Mouse (Mus musculus) gastrocnemius, adult 2 months (tissue): Measurements from ENCODE around the gene Gm11437. TPM values are rescaled to one million over a fixed set of nuclear protein-coding genes. Genes with fewer than 3 reads are reported as not detected.

Experiments
- DNase-seq: peaks from one replicate; pipeline ENCODE4 v3.0.0; 2022
- H3K27ac ChIP-seq: fragments of 200-600 bp; 2 replicates; pipeline ENCODE4 v1.8.1; 2022; ENCODE audit warnings: mild to moderate bottlenecking
- H3K4me3 ChIP-seq: fragments of 200-600 bp; 2 replicates; pipeline ENCODE4 v1.8.1; 2022; ENCODE audit warnings: mild to moderate bottlenecking, moderate library complexity
- CTCF ChIP-seq: fragments of 200-600 bp; IDR thresholded peaks from 2 replicates; pipeline ENCODE4 v1.8.1; 2022; ENCODE audit warnings: antibody characterized with exemption, mild to moderate bottlenecking, moderate library complexity
- intact Hi-C: fragments of 180-260 bp; cut with DNase I; formaldehyde crosslinking; loops from one replicate; pipeline ENCODE4 v1.15.1; 2025
- long read RNA-seq, 2 experiments: library from polyadenylated mRNA; stranded (forward); transcript quantifications; one replicate each; pipeline ENCODE4 v2.0.0; 2021
- total RNA-seq, 2 experiments: library from RNA; stranded (reverse); gene quantifications; 2 replicates each; pipeline ENCODE4 v1.2.3; 2021

Gm11437 gene
- total RNA-seq, result not detected
- long read RNA-seq, experiment 1, result 0 reads
- long read RNA-seq, experiment 2, result 0 reads

GRCm38 (mm10) chr11:84167046-84167526 lies at the start of gene Gm11437:
Gm11437 (minus strand) TSS chr11:84167476.
- intact Hi-C loops, result no loop called here
- Histone ChIP-seq H3K27ac (no peak within 1 kb of the TSS), H3K4me3 (no peak within 1 kb of the TSS)
- no peak for DNase-seq
- no peak for TF ChIP-seq CTCF

DNA sequence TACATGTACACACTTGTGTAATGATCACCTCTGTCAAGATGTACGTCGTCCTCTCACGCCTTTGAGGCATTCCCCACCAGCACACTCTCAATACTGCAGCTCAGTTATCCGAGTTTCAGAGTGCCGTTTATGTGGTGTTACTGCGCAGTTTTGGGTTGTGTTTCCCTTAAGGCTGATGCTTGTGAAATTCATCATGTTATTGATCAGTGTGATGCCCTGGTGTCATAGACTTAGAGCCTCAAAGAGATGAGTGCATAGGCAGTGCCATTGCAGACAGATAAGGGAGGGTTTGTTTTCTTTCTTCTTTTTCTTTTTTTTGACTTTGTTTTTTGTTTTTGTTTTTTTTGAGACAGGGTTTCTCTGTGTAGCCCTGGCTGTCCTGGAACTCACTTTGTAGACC lies 43.6 kb upstream of the Gm11437 start:
- no peak for DNase-seq
- intact Hi-C loops, result no loop called here
- Histone ChIP-seq H3K4me3 (no peak overlapping the region), H3K27ac (no peak overlapping the region)
- TF ChIP-seq CTCF, result no peak

GRCm38 (mm10) chr11:84205776-84206175 lies 38.5 kb upstream of the Gm11437 start:
- DNase-seq, result no peak
- no peak overlapping the region for H3K4me3 ChIP-seq
- intact Hi-C loops, result no loop called here
- H3K27ac ChIP-seq, result no peak overlapping the region
- TF ChIP-seq CTCF, result no peak

- intact Hi-C loops, result no loop called here
- peak overlapping the region; percentile 81 for H3K27ac ChIP-seq
- no peak for TF ChIP-seq CTCF
- H3K4me3 ChIP-seq, result no peak overlapping the region
- peak; percentile 74 for DNase-seq
Measured at GRCm38 (mm10) chr11:84197607-84198402, 30.5 kb upstream of the Gm11437 start.

- Histone ChIP-seq H3K27ac (no peak overlapping the region), H3K4me3 (no peak overlapping the region)
- intact Hi-C loops, result no loop called here
- no peak for DNase-seq
- no peak for TF ChIP-seq CTCF
Measured at GRCm38 (mm10) chr11:84194751-84195150, 27.5 kb upstream of the Gm11437 start.

GRCm38 (mm10) chr11:84193249-84193648 lies 26.0 kb upstream of the Gm11437 start:
- TF ChIP-seq CTCF, result no peak; the same call in 1 of the 2 replicates
- DNase-seq, result no peak
- Histone ChIP-seq H3K4me3 (no peak overlapping the region), H3K27ac (peak overlapping the region; percentile 40)
- intact Hi-C loops, result no loop called here

DNA sequence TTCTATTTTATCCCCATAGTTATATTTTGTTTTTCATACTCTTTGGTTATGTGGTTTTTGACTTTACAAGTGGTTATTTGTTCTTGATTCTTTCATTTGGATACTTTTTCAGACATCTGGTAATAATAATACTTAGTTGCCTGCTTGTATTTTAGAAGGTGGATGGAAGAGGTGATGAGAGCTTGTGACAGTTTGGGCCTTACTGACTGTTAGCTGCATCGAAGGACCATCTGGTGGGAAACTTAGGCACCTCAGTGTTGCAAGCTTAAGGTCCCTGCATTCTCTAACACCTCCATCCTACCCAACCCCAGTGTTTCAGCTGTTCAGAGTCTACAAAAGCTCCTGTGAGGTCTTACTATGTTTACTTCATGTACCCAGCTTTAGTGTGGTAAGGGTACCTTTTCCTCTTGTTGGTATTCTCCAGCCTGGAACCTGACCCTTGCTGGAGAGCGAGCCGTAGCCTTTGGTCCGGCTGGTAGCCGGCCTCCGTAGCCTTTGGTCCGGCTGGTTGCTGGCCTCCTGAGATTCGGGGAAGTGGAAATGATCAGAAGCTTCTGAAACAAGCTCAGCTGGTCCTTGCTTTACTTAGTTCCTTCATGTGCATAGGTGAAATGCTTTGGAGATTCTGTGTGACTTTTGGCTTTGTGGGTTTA lies 23.4 kb upstream of the Gm11437 start:
- Histone ChIP-seq H3K27ac (peak overlapping the region; percentile 43; the same call in 1 of the 2 replicates), H3K4me3 (no peak overlapping the region)
- intact Hi-C loops, result no loop called here
- no peak for TF ChIP-seq CTCF
- DNase-seq, result no peak

DNA sequence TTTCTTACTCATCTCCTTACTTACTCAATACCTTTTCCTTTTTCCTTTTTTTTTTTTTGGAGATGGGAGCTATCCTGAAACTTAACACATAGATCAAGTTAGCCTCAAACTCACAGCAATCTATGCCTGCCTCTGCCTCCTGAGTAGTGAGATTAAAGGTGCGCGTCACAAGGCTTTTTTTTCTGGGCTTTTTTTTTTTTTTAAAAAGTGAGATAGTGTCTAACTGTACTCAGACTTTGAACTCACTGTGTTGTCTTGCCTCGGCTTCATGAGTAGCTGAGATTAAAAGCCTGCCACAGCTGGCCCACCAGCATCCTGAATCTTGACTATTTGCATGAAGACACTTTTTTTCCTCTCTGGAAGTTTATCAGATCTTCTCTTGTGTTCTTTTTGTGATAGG lies 21.3 kb upstream of the Gm11437 start:
- Histone ChIP-seq H3K27ac (no peak overlapping the region), H3K4me3 (no peak overlapping the region)
- DNase-seq, result no peak
- no peak for TF ChIP-seq CTCF
- intact Hi-C loops, result no loop called here

- no peak for TF ChIP-seq CTCF
- intact Hi-C loops, result no loop called here
- DNase-seq, result no peak
- Histone ChIP-seq H3K4me3 (no peak overlapping the region), H3K27ac (no peak overlapping the region)
Measured at GRCm38 (mm10) chr11:84181286-84181685, 14.0 kb upstream of the Gm11437 start.

GRCm38 (mm10) chr11:84179954-84180598 lies 12.8 kb upstream of the Gm11437 start:
- intact Hi-C loops, result loop anchor here (1.0 to 5.0 kb wide), 2 partner anchors 48 to 63 kb away; no protein-coding TSS in a partner anchor
- H3K27ac ChIP-seq, result peak overlapping the region; percentile 93

GRCm38 (mm10) chr11:84179226-84179953 lies 12.1 kb upstream of the Gm11437 start:
- intact Hi-C loops, result loop anchor here (5.0 kb wide), 1 partner anchor 47 kb away; no protein-coding TSS in a partner anchor

More at GRCm38 (mm10) chr11:84179954-84180598, 12.8 kb upstream of the Gm11437 start:
- peak; percentile 82 for DNase-seq
- peak; percentile 63 for TF ChIP-seq CTCF
- H3K4me3 ChIP-seq, result peak overlapping the region; percentile 84

GRCm38 (mm10) chr11:84178571-84178970 lies 11.3 kb upstream of the Gm11437 start:
- intact Hi-C loops, result loop anchor here (5.0 kb wide), 1 partner anchor 46 kb away; no protein-coding TSS in a partner anchor
- H3K27ac ChIP-seq, result peak overlapping the region; percentile 93
- TF ChIP-seq CTCF, result no peak
- H3K4me3 ChIP-seq, result peak overlapping the region; percentile 84
- DNase-seq, result no peak

More at GRCm38 (mm10) chr11:84179226-84179953, 12.1 kb upstream of the Gm11437 start:
- peak overlapping the region; percentile 93 for H3K27ac ChIP-seq
- peak overlapping the region; percentile 84 for H3K4me3 ChIP-seq
- DNase-seq, result peak; percentile 99
- peak; percentile 82 for TF ChIP-seq CTCF
